Mouse (Mus musculus) liver, embryonic 14.5 days (tissue): Measurements from ENCODE around the gene Lpcat2.

Source experiments
- CTCF ChIP-seq: IDR thresholded peaks from 2 replicates; pipeline ENCODE4 v1.5.1; 2016; ENCODE audit warnings: antibody characterized with exemption, low read depth, control low read depth
- EP300 ChIP-seq: IDR thresholded peaks from 2 replicates; pipeline ENCODE4 v1.6.1; 2016; ENCODE audit warnings: antibody characterized with exemption, low read depth

- TF ChIP-seq CTCF (no peak), EP300 (no peak)
Observed at GRCm38 (mm10) chr8:92834786-92835500, 20.2 kb upstream of the Lpcat2 start.
